Mouse (Mus musculus) midbrain, embryonic 12.5 days (tissue): ENCODE results near the gene Fam71f2. TPM values are rescaled to one million over a fixed set of nuclear protein-coding genes. Genes with fewer than 3 reads are reported as not detected.
A peak's percentile ranks its signal among the peaks of the same experiment; 100 is the strongest.

Source experiments
- ATAC-seq: fragments of 200-750 bp; cut with Nextera tagmentation; 2 replicates; pipeline ENCODE4 v1.8.0; 2017; ENCODE audit warnings: low read depth, moderate TSS enrichment, moderate library complexity; ENCODE audit not compliant: low FRiP score
- H3K27ac ChIP-seq: fragments of 300-500 bp; sonication (generic); replicated peaks from 2 replicates; pipeline ENCODE4 v1.5.1; 2016; ENCODE audit warnings: mild to moderate bottlenecking
- H3K27me3 ChIP-seq: fragments of 300-500 bp; sonication (generic); 2 replicates; pipeline ENCODE4 v1.6.1; 2016; ENCODE audit warnings: mild to moderate bottlenecking
- H3K36me3 ChIP-seq: fragments of 300-500 bp; sonication (generic); 2 replicates; pipeline ENCODE4 v1.6.1; 2016
- H3K4me1 ChIP-seq: fragments of 300-500 bp; sonication (generic); 2 replicates; pipeline ENCODE4 v1.6.1; 2016
- H3K4me2 ChIP-seq: fragments of 300-500 bp; sonication (generic); replicated peaks from 2 replicates; pipeline ENCODE4 v1.6.1; 2016; ENCODE audit warnings: mild to moderate bottlenecking, moderate library complexity
- H3K4me3 ChIP-seq: fragments of 300-500 bp; sonication (generic); 2 replicates; pipeline ENCODE4 v1.5.1; 2016; ENCODE audit warnings: mild to moderate bottlenecking
- H3K9ac ChIP-seq: fragments of 300-500 bp; sonication (generic); replicated peaks from 2 replicates; pipeline ENCODE4 v1.6.1; 2016; ENCODE audit warnings: mild to moderate bottlenecking, moderate library complexity
- H3K9me3 ChIP-seq: fragments of 300-500 bp; sonication (generic); 2 replicates; pipeline ENCODE4 v1.6.1; 2016; ENCODE audit warnings: mild to moderate bottlenecking
- WGBS: fragments of 180-500 bp; shearing (Covaris S2); methylation state at CpG from one replicate; pipeline ENCODE4 v1.1.7; 2016; 5-methylcytosine and 5-hydroxymethylcytosine counted together
- polyA plus RNA-seq: library from polyadenylated mRNA; unstranded; fragments of >200 nt; fragmentation: Nextera tagmentation; extraction: Ambion mirVana; gene quantifications from 2 replicates; pipeline ENCODE4 v1.2.1, GENCODE M21; 2016

Gene Fam71f2
- polyA plus RNA-seq, 1 experiment from 2014 or later = 0.60 TPM

- H3K4me1 ChIP-seq = no peaks in the 10 kb centered on the region
- no peak for ATAC-seq
- no peaks in the 10 kb centered on the region for H3K9me3 ChIP-seq
- H3K4me2 ChIP-seq = no peak overlapping the region
- H3K27me3 ChIP-seq = no peaks in the 10 kb centered on the region
- 51% methylated on average over 4 of the region's 4 CpGs for WGBS
- H3K27ac ChIP-seq = no peak overlapping the region
- no peaks in the 10 kb centered on the region for H3K36me3 ChIP-seq
- H3K4me3 ChIP-seq = no peak overlapping the region
- no peak overlapping the region for H3K9ac ChIP-seq
Observed at GRCm38 (mm10) chr6:29247072-29247471, 32.3 kb upstream of the Fam71f2 start.

GRCm38 (mm10) chr6:29259418-29259817 is 20.0 kb upstream of the Fam71f2 start:
- Histone ChIP-seq H3K4me3 (no peak overlapping the region), H3K27ac (no peak overlapping the region), H3K4me1 (peaks cover 8% of the 10 kb centered on the region; the same call in 1 of the 2 replicates), H3K9ac (no peak overlapping the region), H3K27me3 (no peaks in the 10 kb centered on the region), H3K9me3 (no peaks in the 10 kb centered on the region), H3K4me2 (no peak overlapping the region), H3K36me3 (no peaks in the 10 kb centered on the region)
- WGBS = 90% methylated on average over 1 of the region's 1 CpGs
- no peak for ATAC-seq

GRCm38 (mm10) chr6:29261831-29262230 is 17.6 kb upstream of the Fam71f2 start:
- no peak for ATAC-seq
- Histone ChIP-seq H3K4me2 (no peak overlapping the region), H3K4me3 (no peak overlapping the region), H3K27ac (no peak overlapping the region), H3K4me1 (peaks cover 8% of the 10 kb centered on the region; the same call in 1 of the 2 replicates), H3K9ac (no peak overlapping the region), H3K36me3 (no peaks in the 10 kb centered on the region), H3K27me3 (no peaks in the 10 kb centered on the region), H3K9me3 (no peaks in the 10 kb centered on the region)
- 85% methylated on average over 5 of the region's 5 CpGs for WGBS

- Histone ChIP-seq H3K4me1 (peaks cover 8% of the 10 kb centered on the region; the same call in 1 of the 2 replicates), H3K9ac (no peak overlapping the region), H3K36me3 (no peaks in the 10 kb centered on the region), H3K27ac (peak overlapping the region; percentile 25; the same call in 1 of the 2 replicates), H3K27me3 (no peaks in the 10 kb centered on the region), H3K9me3 (no peaks in the 10 kb centered on the region), H3K4me3 (no peak overlapping the region), H3K4me2 (no peak overlapping the region)
- ATAC-seq = no peak
- WGBS = 33% methylated on average over 6 of the region's 6 CpGs
Observed at GRCm38 (mm10) chr6:29263650-29264455, 15.5 kb upstream of the Fam71f2 start.

GRCm38 (mm10) chr6:29264456-29264781 is 15.0 kb upstream of the Fam71f2 start:
- ATAC-seq = no peak
- H3K36me3 ChIP-seq = no peaks in the 10 kb centered on the region
- H3K4me3 ChIP-seq = no peak overlapping the region
- H3K27me3 ChIP-seq = no peaks in the 10 kb centered on the region
- no peak overlapping the region for H3K27ac ChIP-seq
- H3K4me1 ChIP-seq = peaks cover 8% of the 10 kb centered on the region; the same call in 1 of the 2 replicates
- H3K4me2 ChIP-seq = no peak overlapping the region
- 89% methylated on average over 3 of the region's 3 CpGs for WGBS
- no peak overlapping the region for H3K9ac ChIP-seq
- no peaks in the 10 kb centered on the region for H3K9me3 ChIP-seq

GRCm38 (mm10) chr6:29266936-29267335 is 12.5 kb upstream of the Fam71f2 start:
- H3K9me3 ChIP-seq = no peaks in the 10 kb centered on the region
- H3K27ac ChIP-seq = no peak overlapping the region
- H3K27me3 ChIP-seq = peaks cover 6% of the 10 kb centered on the region; the same call in 1 of the 2 replicates
- 80% methylated on average over 4 of the region's 4 CpGs for WGBS
- H3K9ac ChIP-seq = no peak overlapping the region
- no peak overlapping the region for H3K4me3 ChIP-seq
- no peak overlapping the region for H3K4me2 ChIP-seq
- peaks cover 8% of the 10 kb centered on the region; the same call in 1 of the 2 replicates for H3K4me1 ChIP-seq
- no peak for ATAC-seq
- no peaks in the 10 kb centered on the region for H3K36me3 ChIP-seq

GRCm38 (mm10) chr6:29269006-29269668 is 10.3 kb upstream of the Fam71f2 start:
- H3K9ac ChIP-seq = no peak overlapping the region
- H3K27ac ChIP-seq = no peak overlapping the region
- H3K9me3 ChIP-seq = no peaks in the 10 kb centered on the region
- H3K4me3 ChIP-seq = no peak overlapping the region
- WGBS = 83% methylated on average over 6 of the region's 6 CpGs
- H3K27me3 ChIP-seq = peaks cover 6% of the 10 kb centered on the region; the same call in 1 of the 2 replicates
- peaks cover 9% of the 10 kb centered on the region for H3K4me1 ChIP-seq
- no peak for ATAC-seq
- no peaks in the 10 kb centered on the region for H3K36me3 ChIP-seq
- no peak overlapping the region for H3K4me2 ChIP-seq

GRCm38 (mm10) chr6:29270961-29271360 is 8.4 kb upstream of the Fam71f2 start:
- no peak for ATAC-seq
- 23% methylated on average over 8 of the region's 8 CpGs for WGBS
- Histone ChIP-seq H3K27me3 (peaks cover 6% of the 10 kb centered on the region; the same call in 1 of the 2 replicates), H3K27ac (no peak overlapping the region), H3K9ac (no peak overlapping the region), H3K9me3 (no peaks in the 10 kb centered on the region), H3K4me1 (peaks cover 8% of the 10 kb centered on the region), H3K4me3 (no peak overlapping the region), H3K36me3 (0 out of 2 replicates have a peak, but pooled peaks cover 5% of the 10 kb centered on the region), H3K4me2 (no peak overlapping the region)

- Histone ChIP-seq H3K27me3 (peaks cover 6% of the 10 kb centered on the region; the same call in 1 of the 2 replicates), H3K36me3 (0 out of 2 replicates have a peak, but pooled peaks cover 5% of the 10 kb centered on the region), H3K9me3 (no peaks in the 10 kb centered on the region), H3K27ac (0 out of 2 replicates have a peak within 1 kb of the TSS, but pooled peaks have one; percentile 50), H3K9ac (peak within 1 kb of the TSS; percentile 76), H3K4me3 (peak within 1 kb of the TSS; percentile 69), H3K4me2 (peak within 1 kb of the TSS; percentile 65), H3K4me1 (peaks cover 8% of the 10 kb centered on the region)
- ATAC-seq = peak; percentile 96
- WGBS = under 1% methylated on average over 46 of the region's 46 CpGs
Observed at GRCm38 (mm10) chr6:29272312-29273072, 6.9 kb upstream of the Fam71f2 start, which contains the start of gene Hilpda. TSS of gene Hilpda (plus strand) at chr6:29272488.

- ATAC-seq = no peak
Observed at GRCm38 (mm10) chr6:29276746-29277145, 2.6 kb upstream of the Fam71f2 start.

GRCm38 (mm10) chr6:29278513-29279267 is 703 bp upstream of the Fam71f2 start:
- peak; percentile 41; the same call in 1 of the 2 replicates for ATAC-seq
- WGBS = 32% methylated on average over 8 of the region's 8 CpGs

More at GRCm38 (mm10) chr6:29276746-29277145, 2.6 kb upstream of the Fam71f2 start:
- Histone ChIP-seq H3K9ac (no peak overlapping the region; the same call in 1 of the 2 replicates), H3K27ac (no peak overlapping the region), H3K27me3 (no peaks in the 10 kb centered on the region), H3K9me3 (no peaks in the 10 kb centered on the region), H3K36me3 (0 out of 2 replicates have a peak, but pooled peaks cover 5% of the 10 kb centered on the region), H3K4me3 (no peak overlapping the region), H3K4me2 (no peak overlapping the region), H3K4me1 (peaks cover 12% of the 10 kb centered on the region)
- WGBS = 87% methylated on average over 5 of the region's 5 CpGs

More at GRCm38 (mm10) chr6:29278513-29279267, 703 bp upstream of the Fam71f2 start:
- no peak overlapping the region for H3K9ac ChIP-seq
- no peak overlapping the region for H3K4me3 ChIP-seq
- H3K27me3 ChIP-seq = no peaks in the 10 kb centered on the region
- 0 out of 2 replicates have a peak, but pooled peaks cover 5% of the 10 kb centered on the region for H3K36me3 ChIP-seq
- no peak overlapping the region for H3K27ac ChIP-seq
- peaks cover 6% of the 10 kb centered on the region for H3K4me1 ChIP-seq
- H3K9me3 ChIP-seq = no peaks in the 10 kb centered on the region
- no peak overlapping the region for H3K4me2 ChIP-seq
